Mouse (Mus musculus) midbrain, embryonic 12.5 days (tissue): Measurements from ENCODE around the gene Tdgf1. TPM values are rescaled to one million over a fixed set of nuclear protein-coding genes. Genes with fewer than 3 reads are reported as not detected.

Experiments
- ATAC-seq: fragments of 200-750 bp; cut with Nextera tagmentation; 2 replicates; pipeline ENCODE4 v1.8.0; 2017; ENCODE audit warnings: low read depth, moderate TSS enrichment, moderate library complexity; ENCODE audit not compliant: low FRiP score
- H3K27ac ChIP-seq: fragments of 300-500 bp; sonication (generic); replicated peaks from 2 replicates; pipeline ENCODE4 v1.5.1; 2016; ENCODE audit warnings: mild to moderate bottlenecking
- H3K27me3 ChIP-seq: fragments of 300-500 bp; sonication (generic); 2 replicates; pipeline ENCODE4 v1.6.1; 2016; ENCODE audit warnings: mild to moderate bottlenecking
- H3K36me3 ChIP-seq: fragments of 300-500 bp; sonication (generic); 2 replicates; pipeline ENCODE4 v1.6.1; 2016
- H3K4me1 ChIP-seq: fragments of 300-500 bp; sonication (generic); 2 replicates; pipeline ENCODE4 v1.6.1; 2016
- H3K4me2 ChIP-seq: fragments of 300-500 bp; sonication (generic); replicated peaks from 2 replicates; pipeline ENCODE4 v1.6.1; 2016; ENCODE audit warnings: mild to moderate bottlenecking, moderate library complexity
- H3K4me3 ChIP-seq: fragments of 300-500 bp; sonication (generic); 2 replicates; pipeline ENCODE4 v1.5.1; 2016; ENCODE audit warnings: mild to moderate bottlenecking
- H3K9ac ChIP-seq: fragments of 300-500 bp; sonication (generic); replicated peaks from 2 replicates; pipeline ENCODE4 v1.6.1; 2016; ENCODE audit warnings: mild to moderate bottlenecking, moderate library complexity
- H3K9me3 ChIP-seq: fragments of 300-500 bp; sonication (generic); 2 replicates; pipeline ENCODE4 v1.6.1; 2016; ENCODE audit warnings: mild to moderate bottlenecking
- WGBS: fragments of 180-500 bp; shearing (Covaris S2); methylation state at CpG from one replicate; pipeline ENCODE4 v1.1.7; 2016; 5-methylcytosine and 5-hydroxymethylcytosine counted together
- polyA plus RNA-seq: library from polyadenylated mRNA; unstranded; fragments of >200 nt; fragmentation: Nextera tagmentation; extraction: Ambion mirVana; gene quantifications from 2 replicates; pipeline ENCODE4 v1.2.1, GENCODE M21; 2016

The Tdgf1 gene
- not detected in 2 replicates for polyA plus RNA-seq

DNA sequence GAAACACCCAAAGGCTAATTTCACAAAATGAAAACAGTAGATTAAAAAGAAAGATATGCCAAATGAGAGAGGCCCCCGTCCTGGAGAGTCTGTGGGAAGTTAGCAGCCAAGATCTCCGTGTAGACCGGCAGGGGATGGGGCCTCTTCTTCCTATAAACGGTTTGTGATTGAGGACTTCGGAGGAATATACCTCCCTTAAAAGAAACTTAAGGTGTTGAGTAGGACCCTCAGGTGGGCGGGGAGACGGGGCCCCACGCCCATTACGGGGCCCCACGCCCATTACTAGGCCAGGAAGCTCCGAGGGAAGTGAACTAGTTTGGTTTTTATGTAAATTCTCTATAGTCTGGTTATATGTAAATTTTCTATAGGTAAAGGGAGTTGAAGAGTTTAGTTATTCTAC, at the start of gene Tdgf1:
TSS of gene Tdgf1 (minus strand) at position 233 of the 400 bp plus-strand sequence.
- no peaks in the 10 kb centered on the region for H3K36me3 ChIP-seq
- WGBS: 10% methylated on average over 11 of the region's 11 CpGs
- H3K27me3 ChIP-seq: peaks cover 62% of the 10 kb centered on the region
- H3K4me3 ChIP-seq: no peak within 1 kb of the TSS; the same call in 1 of the 2 replicates
- no peak within 1 kb of the TSS for H3K27ac ChIP-seq
- 0 out of 2 replicates have a peak within 1 kb of the TSS, but pooled peaks have one; percentile 15 for H3K9ac ChIP-seq
- H3K4me2 ChIP-seq: peak within 1 kb of the TSS; percentile 35
- H3K9me3 ChIP-seq: no peaks in the 10 kb centered on the region
- H3K4me1 ChIP-seq: peaks cover 20% of the 10 kb centered on the region
- ATAC-seq: no peak

DNA sequence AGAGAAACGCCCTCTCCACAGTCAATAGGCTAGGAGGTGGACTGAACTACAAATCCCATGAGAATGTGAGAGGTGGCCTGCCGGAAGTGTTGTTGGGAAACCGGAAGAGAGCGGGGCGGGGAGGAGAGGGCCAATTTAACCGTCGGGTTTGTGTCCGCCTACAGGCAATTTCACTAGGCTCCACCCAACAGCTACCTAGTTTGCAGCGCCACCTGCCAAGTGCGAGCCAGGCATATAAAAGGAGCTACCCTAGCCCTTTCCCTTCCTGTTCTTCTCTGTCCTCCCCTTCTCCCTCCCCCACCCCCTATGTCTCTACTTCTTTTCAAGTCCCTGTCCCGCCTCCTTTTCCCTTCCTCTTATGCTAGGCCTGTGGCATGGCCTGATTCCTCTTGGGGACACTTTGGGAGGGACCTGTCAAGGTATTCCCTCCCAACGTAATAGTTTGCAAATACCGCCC, 48.8 kb upstream of the Tdgf1 start:
- Histone ChIP-seq H3K4me1 (no peaks in the 10 kb centered on the region), H3K36me3 (no peaks in the 10 kb centered on the region), H3K9me3 (no peaks in the 10 kb centered on the region), H3K9ac (no peak overlapping the region), H3K4me2 (peak overlapping the region; percentile 51), H3K27me3 (no peaks in the 10 kb centered on the region), H3K27ac (0 out of 2 replicates have a peak overlapping the region, but pooled peaks have one; percentile 35), H3K4me3 (peak overlapping the region; percentile 46)
- WGBS: 11% methylated on average over 13 of the region's 13 CpGs
- ATAC-seq: peak; percentile 83

DNA sequence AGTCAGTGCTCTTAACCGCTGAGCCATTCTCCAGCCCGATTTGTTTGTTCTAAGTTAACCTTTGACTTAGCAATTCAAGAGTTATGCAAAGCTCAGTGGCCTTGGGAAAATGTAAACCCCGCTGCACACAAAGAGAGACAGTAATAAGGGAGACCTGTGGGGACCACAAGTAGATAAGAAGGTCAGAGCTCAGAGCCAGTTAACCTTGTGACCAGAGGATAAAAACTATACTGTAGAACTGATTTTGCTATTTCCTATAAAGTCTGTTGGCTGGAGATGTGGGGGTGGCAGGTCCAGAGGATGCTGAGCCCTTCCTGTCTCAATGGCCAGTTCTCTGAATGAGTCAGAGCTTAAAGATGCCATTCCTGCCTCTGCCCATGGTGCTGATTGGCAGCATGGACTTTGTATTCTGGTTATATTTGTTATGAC, 47.3 kb upstream of the Tdgf1 start:
- Histone ChIP-seq H3K27ac (no peak overlapping the region), H3K27me3 (no peaks in the 10 kb centered on the region), H3K4me2 (no peak overlapping the region), H3K4me1 (no peaks in the 10 kb centered on the region), H3K4me3 (no peak overlapping the region), H3K9me3 (no peaks in the 10 kb centered on the region), H3K9ac (no peak overlapping the region), H3K36me3 (no peaks in the 10 kb centered on the region)
- ATAC-seq: no peak
- WGBS: 30% methylated on average over 3 of the region's 3 CpGs

- H3K4me3 ChIP-seq: no peak within 1 kb of the TSS
- no peak within 1 kb of the TSS for H3K4me2 ChIP-seq
- no peak within 1 kb of the TSS for H3K27ac ChIP-seq
- no peak within 1 kb of the TSS for H3K9ac ChIP-seq
- no peaks in the 10 kb centered on the region for H3K36me3 ChIP-seq
- no peaks in the 10 kb centered on the region for H3K9me3 ChIP-seq
- no peak for ATAC-seq
- H3K4me1 ChIP-seq: no peaks in the 10 kb centered on the region
- no peaks in the 10 kb centered on the region for H3K27me3 ChIP-seq
- 65% methylated on average over 6 of the region's 6 CpGs for WGBS
These were observed 44.2 kb upstream of the Tdgf1 start, which contains the start of gene Rtp3 for GRCm38 (mm10) chr9:110990204-110990603. TSS of gene Rtp3 (minus strand) at chr9:110990583.

DNA sequence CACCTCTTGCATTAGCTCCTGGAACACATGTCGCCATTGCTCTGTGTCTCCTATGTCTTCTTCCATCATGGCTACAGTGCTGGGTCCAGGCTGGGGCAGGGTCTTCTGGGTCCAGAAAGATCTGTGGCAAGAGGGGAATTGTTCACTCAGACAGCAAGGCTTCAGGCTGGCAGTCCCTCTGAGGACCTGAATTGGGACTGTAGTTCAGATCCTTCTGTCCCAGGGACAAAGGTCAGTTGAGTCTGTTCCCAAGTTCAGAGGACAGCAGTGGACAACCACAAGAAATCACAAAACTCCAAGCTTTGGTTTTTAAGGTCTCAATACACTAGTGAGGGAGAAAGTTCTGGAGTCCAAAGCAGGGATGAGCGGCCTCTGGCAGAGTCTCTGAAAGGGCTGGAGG, 43.6 kb upstream of the Tdgf1 start:
- 93% methylated on average over 2 of the region's 2 CpGs for WGBS
- no peak overlapping the region for H3K4me2 ChIP-seq
- no peak overlapping the region for H3K4me3 ChIP-seq
- H3K9ac ChIP-seq: no peak overlapping the region
- no peaks in the 10 kb centered on the region for H3K4me1 ChIP-seq
- no peak overlapping the region for H3K27ac ChIP-seq
- ATAC-seq: no peak
- no peaks in the 10 kb centered on the region for H3K27me3 ChIP-seq
- H3K36me3 ChIP-seq: no peaks in the 10 kb centered on the region
- H3K9me3 ChIP-seq: no peaks in the 10 kb centered on the region

DNA sequence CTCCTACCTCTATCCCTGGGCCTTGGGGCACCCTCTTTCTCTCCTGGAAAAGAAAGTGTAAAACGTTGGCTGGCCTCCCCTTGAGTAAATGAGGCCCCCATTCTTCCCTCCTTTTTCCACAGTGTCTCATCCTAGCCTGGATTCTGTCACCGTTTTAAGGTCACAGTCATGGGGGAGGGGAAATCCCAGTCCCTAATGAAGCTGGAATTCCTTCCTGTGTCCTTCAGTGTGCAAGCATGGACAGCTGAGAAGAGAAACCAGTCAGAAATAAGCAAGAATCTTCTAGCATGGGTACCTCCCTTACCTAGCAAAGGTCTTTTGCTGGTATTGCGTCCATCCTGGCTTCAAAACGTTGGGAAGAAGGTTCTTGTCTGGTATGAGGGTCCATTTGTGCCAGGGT, 43.2 kb upstream of the Tdgf1 start:
- no peaks in the 10 kb centered on the region for H3K9me3 ChIP-seq
- H3K4me2 ChIP-seq: no peak overlapping the region
- no peaks in the 10 kb centered on the region for H3K27me3 ChIP-seq
- H3K9ac ChIP-seq: no peak overlapping the region
- 75% methylated on average over 4 of the region's 4 CpGs for WGBS
- no peak overlapping the region for H3K4me3 ChIP-seq
- ATAC-seq: no peak
- H3K4me1 ChIP-seq: no peaks in the 10 kb centered on the region
- no peak overlapping the region for H3K27ac ChIP-seq
- no peaks in the 10 kb centered on the region for H3K36me3 ChIP-seq

GRCm38 (mm10) chr9:110988078-110988477, 42.1 kb upstream of the Tdgf1 start:
- H3K36me3 ChIP-seq: no peaks in the 10 kb centered on the region
- H3K9ac ChIP-seq: no peak overlapping the region
- 81% methylated on average over 3 of the region's 3 CpGs for WGBS
- ATAC-seq: no peak
- no peaks in the 10 kb centered on the region for H3K9me3 ChIP-seq
- no peak overlapping the region for H3K27ac ChIP-seq
- H3K4me2 ChIP-seq: no peak overlapping the region
- H3K4me1 ChIP-seq: no peaks in the 10 kb centered on the region
- no peaks in the 10 kb centered on the region for H3K27me3 ChIP-seq
- H3K4me3 ChIP-seq: no peak overlapping the region

- Histone ChIP-seq H3K4me2 (no peak overlapping the region), H3K27me3 (no peaks in the 10 kb centered on the region), H3K4me3 (no peak overlapping the region), H3K27ac (no peak overlapping the region), H3K9ac (no peak overlapping the region), H3K9me3 (no peaks in the 10 kb centered on the region), H3K4me1 (no peaks in the 10 kb centered on the region), H3K36me3 (no peaks in the 10 kb centered on the region)
- ATAC-seq: no peak
- WGBS: 68% methylated on average over 4 of the region's 4 CpGs
These were observed 41.4 kb upstream of the Tdgf1 start for GRCm38 (mm10) chr9:110987331-110987730.

DNA sequence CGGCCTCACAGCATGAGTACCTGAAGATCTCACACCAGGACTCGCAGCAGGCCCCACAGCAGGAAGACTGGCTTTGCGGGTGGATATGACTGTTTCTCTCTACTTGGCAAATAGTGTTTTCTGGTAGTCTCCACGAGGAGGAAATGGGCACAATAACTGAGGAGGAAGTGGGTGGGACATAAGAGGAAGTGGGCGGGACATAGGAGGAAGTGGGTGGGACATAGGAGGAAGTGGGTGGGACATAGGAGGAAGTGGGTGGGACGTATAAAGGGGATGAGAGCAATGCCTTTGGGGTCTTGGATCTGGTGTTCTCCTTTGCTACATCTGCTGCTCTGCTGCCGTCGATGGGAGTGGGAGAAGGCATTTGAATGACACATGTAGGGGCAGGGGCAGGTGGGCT, 40.0 kb upstream of the Tdgf1 start:
- ATAC-seq: no peak
- no peaks in the 10 kb centered on the region for H3K36me3 ChIP-seq

DNA sequence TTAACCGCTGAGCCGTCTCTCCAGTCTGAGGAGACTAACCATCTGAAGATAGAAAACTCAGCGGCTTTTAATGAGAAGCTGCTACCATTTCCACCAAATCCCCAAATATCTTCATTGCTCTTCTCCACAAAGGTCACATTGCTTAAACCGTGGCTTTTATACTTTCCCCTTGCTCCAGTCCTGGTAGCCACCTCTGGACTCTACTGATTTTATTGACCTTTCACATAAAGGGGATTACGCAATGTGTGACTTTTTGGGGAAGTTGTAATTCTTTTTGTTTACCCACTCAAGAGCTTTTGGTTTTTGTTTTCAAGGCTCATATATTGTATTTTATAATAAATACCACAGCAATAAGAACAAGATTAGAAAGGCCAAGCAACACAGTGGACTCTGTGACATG, 39.6 kb upstream of the Tdgf1 start:
- 92% methylated on average over 5 of the region's 5 CpGs for WGBS
- no peaks in the 10 kb centered on the region for H3K9me3 ChIP-seq
- no peak overlapping the region for H3K4me3 ChIP-seq
- no peak for ATAC-seq
- H3K36me3 ChIP-seq: no peaks in the 10 kb centered on the region
- no peaks in the 10 kb centered on the region for H3K4me1 ChIP-seq
- no peak overlapping the region for H3K27ac ChIP-seq
- no peak overlapping the region for H3K4me2 ChIP-seq
- no peak overlapping the region for H3K9ac ChIP-seq
- no peaks in the 10 kb centered on the region for H3K27me3 ChIP-seq

More for the DNA sequence above, 40.0 kb upstream of the Tdgf1 start:
- no peak overlapping the region for H3K9ac ChIP-seq
- H3K9me3 ChIP-seq: no peaks in the 10 kb centered on the region
- 87% methylated on average over 8 of the region's 8 CpGs for WGBS
- no peak overlapping the region for H3K4me3 ChIP-seq
- no peaks in the 10 kb centered on the region for H3K4me1 ChIP-seq
- H3K27ac ChIP-seq: no peak overlapping the region
- H3K4me2 ChIP-seq: no peak overlapping the region
- H3K27me3 ChIP-seq: no peaks in the 10 kb centered on the region

- H3K9ac ChIP-seq: no peak overlapping the region
- no peaks in the 10 kb centered on the region for H3K9me3 ChIP-seq
- no peaks in the 10 kb centered on the region for H3K27me3 ChIP-seq
- H3K4me2 ChIP-seq: no peak overlapping the region
- no peaks in the 10 kb centered on the region for H3K4me1 ChIP-seq
- WGBS: 90% methylated on average over 9 of the region's 9 CpGs
- no peak overlapping the region for H3K4me3 ChIP-seq
- H3K36me3 ChIP-seq: no peaks in the 10 kb centered on the region
- H3K27ac ChIP-seq: no peak overlapping the region
- ATAC-seq: no peak
These were observed 38.1 kb upstream of the Tdgf1 start for GRCm38 (mm10) chr9:110984096-110984495.

- H3K4me2 ChIP-seq: no peak overlapping the region
- H3K36me3 ChIP-seq: no peaks in the 10 kb centered on the region
- ATAC-seq: no peak
- H3K4me1 ChIP-seq: no peaks in the 10 kb centered on the region
- H3K9ac ChIP-seq: no peak overlapping the region
- H3K27ac ChIP-seq: no peak overlapping the region
- 64% methylated on average over 4 of the region's 4 CpGs for WGBS
- no peaks in the 10 kb centered on the region for H3K9me3 ChIP-seq
- no peak overlapping the region for H3K4me3 ChIP-seq
- no peaks in the 10 kb centered on the region for H3K27me3 ChIP-seq
These were observed 36.4 kb upstream of the Tdgf1 start for GRCm38 (mm10) chr9:110982351-110982750.

DNA sequence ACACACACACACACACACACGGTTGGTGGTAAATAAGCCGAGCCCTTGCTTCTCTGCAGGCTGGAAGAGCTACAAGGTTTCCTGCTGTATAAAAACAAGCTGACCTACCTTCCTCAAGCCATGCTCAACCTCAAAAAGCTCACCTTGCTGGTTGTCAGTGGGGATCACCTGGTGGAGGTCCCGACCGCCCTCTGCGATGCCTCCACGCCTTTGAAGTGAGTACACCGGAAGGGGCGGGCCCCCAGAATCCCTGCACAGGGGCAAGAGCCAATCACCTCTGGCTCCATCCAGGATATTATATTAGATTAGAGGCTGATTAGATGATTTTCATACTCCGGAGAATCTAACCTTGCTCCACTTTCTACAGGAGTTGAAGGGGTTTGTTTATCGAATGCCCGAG, 33.5 kb upstream of the Tdgf1 start:
- H3K9me3 ChIP-seq: no peaks in the 10 kb centered on the region
- ATAC-seq: no peak
- H3K4me2 ChIP-seq: no peak overlapping the region
- no peaks in the 10 kb centered on the region for H3K36me3 ChIP-seq
- no peak overlapping the region for H3K27ac ChIP-seq
- no peak overlapping the region for H3K9ac ChIP-seq
- H3K4me1 ChIP-seq: no peaks in the 10 kb centered on the region
- 92% methylated on average over 11 of the region's 11 CpGs for WGBS
- no peaks in the 10 kb centered on the region for H3K27me3 ChIP-seq
- no peak overlapping the region for H3K4me3 ChIP-seq
